ENCODE assay signal across 25 mouse cellular contexts in genomic region chr11:21729961-21730360, GRCm38 (mm10).
DNase-seq lines count a peak whose midpoint lies in the region; ATAC-seq and TF ChIP-seq lines count a peak whose summit lies in the region.
"Had no signal": no experiment of that assay in that cellular context is flagged by ENCODE, and none has a peak within 500 bp of the region (broad histone marks: within the 10 kb centered on the region; RNA-seq: fewer than 3 reads in every experiment).

No protein-coding gene starts in this region.

- no peak overlapping the region for H3K9ac ChIP-seq in kidney, embryonic 14.5 days (ENCODE audit: low read depth, low read length)
- no peak overlapping the region for H3K9ac ChIP-seq in lung, postnatal 0 days (replicated peaks; ENCODE audit: low read depth)
- H3K9ac ChIP-seq: heart, embryonic 15.5 days; lung, embryonic 15.5 days; midbrain, embryonic 15.5 days had no signal

- no peaks in the 10 kb centered on the region for H3K9me3 ChIP-seq in kidney, embryonic 14.5 days (ENCODE audit: control insufficient read depth, low read length)
- no peaks in the 10 kb centered on the region for H3K9me3 ChIP-seq in lung, postnatal 0 days (ENCODE audit: low read length)
- H3K9me3 ChIP-seq: G1E; heart, embryonic 15.5 days; hindbrain, embryonic 10.5 days; limb, embryonic 10.5 days; lung, embryonic 15.5 days; midbrain, embryonic 15.5 days had no signal

- TF ChIP-seq EP300 in lung, postnatal 0 days (IDR thresholded peaks at IDR 0.05): no peak

- ATAC-seq in kidney, embryonic 14.5 days (ENCODE audit: low FRiP score, low TSS enrichment): no peak
- peak; percentile 21; the same call in 1 of the 2 replicates for ATAC-seq in lung, postnatal 0 days
- ATAC-seq: CD4-positive, CD25-positive, alpha-beta regulatory T cell, adult 4 months; forebrain, embryonic 14.5 days; hindbrain, postnatal 0 days; intestine, postnatal 0 days; midbrain, embryonic 15.5 days had no signal

- no peaks in the 10 kb centered on the region for H3K36me3 ChIP-seq in kidney, embryonic 14.5 days (ENCODE audit: control insufficient read depth, insufficient read depth, low read length)
- no peaks in the 10 kb centered on the region for H3K36me3 ChIP-seq in lung, postnatal 0 days (ENCODE audit: insufficient read depth, low read length)
- H3K36me3 ChIP-seq: G1E; heart, embryonic 15.5 days; hindbrain, embryonic 10.5 days; limb, embryonic 10.5 days; lung, embryonic 15.5 days; midbrain, embryonic 15.5 days had no signal

- peak; percentile 9 to 67 for DNase-seq in adrenal gland, adult (ENCODE audit: inconsistent age in 2 of 2, low spot score in 1 of 2)
- DNase-seq in adrenal gland, adult 18-20 months (ENCODE audit: low spot score in 2 of 2): no peak
- DNase-seq in kidney, postnatal 10 days: peak; percentile 18
- DNase-seq in adrenal gland, postnatal 36 days: peak; percentile 6 to 13
- no peak for DNase-seq in lung, postnatal 0 days (ENCODE audit: low spot score)
- DNase-seq in left cerebral cortex, adult 2 months (ENCODE audit: extremely low spot score in 1 of 2, low spot score in 2 of 2): no peak
- no peak for DNase-seq in left cerebral cortex, adult 18-20 months (ENCODE audit: low spot score in 2 of 2)
- DNase-seq: cerebellum, adult 9-10 months; gastrocnemius, postnatal 25 days; right cerebral cortex, postnatal 4 days had no signal

- H3K4me3 ChIP-seq in kidney, embryonic 14.5 days (ENCODE audit: low read length): no peak overlapping the region
- no peak overlapping the region for H3K4me3 ChIP-seq in lung, postnatal 0 days (ENCODE audit: low read depth, low read length)
- H3K4me3 ChIP-seq in left cerebral cortex, adult 2 months: no peak overlapping the region
- H3K4me3 ChIP-seq: erythroblast, embryonic 14.5 days; heart, embryonic 15.5 days; hindbrain, embryonic 10.5 days; limb, embryonic 10.5 days; lung, embryonic 15.5 days; midbrain, embryonic 15.5 days; myocyte had no signal

- no peak overlapping the region for H3K4me2 ChIP-seq in kidney, embryonic 14.5 days (replicated peaks; ENCODE audit: low read depth, low read length)
- H3K4me2 ChIP-seq in lung, postnatal 0 days (replicated peaks; ENCODE audit: low read depth, low read length): no peak overlapping the region
- H3K4me2 ChIP-seq: heart, embryonic 15.5 days; liver, embryonic 11.5 days; lung, embryonic 15.5 days; midbrain, embryonic 15.5 days had no signal

- H3K27ac ChIP-seq in kidney, embryonic 14.5 days (ENCODE audit: low read depth, low read length): no peak overlapping the region
- H3K27ac ChIP-seq in lung, postnatal 0 days (ENCODE audit: low read length): no peak overlapping the region
- H3K27ac ChIP-seq in left cerebral cortex, adult 2 months: no peak overlapping the region
- H3K27ac ChIP-seq: heart, embryonic 15.5 days; hindbrain, embryonic 10.5 days; hindbrain, postnatal 0 days; limb, embryonic 10.5 days; lung, embryonic 15.5 days; midbrain, embryonic 15.5 days; stomach, postnatal 0 days had no signal

- WGBS in kidney, embryonic 14.5 days: 89% methylated on average over 6 of the region's 6 CpGs
- 55% methylated on average over 6 of the region's 6 CpGs for WGBS in lung, postnatal 0 days

- intact Hi-C loops in left cerebral cortex, adult 2 months (cut with DNase I): no loop called here

- no peak for TF ChIP-seq CTCF in lung, postnatal 0 days (IDR thresholded peaks at IDR 0.05)
- TF ChIP-seq CTCF in left cerebral cortex, adult 2 months (IDR thresholded peaks at IDR 0.05): no peak

- H3K27me3 ChIP-seq in kidney, embryonic 14.5 days (ENCODE audit: control insufficient read depth, insufficient read depth, low read length): no peaks in the 10 kb centered on the region
- H3K27me3 ChIP-seq in lung, postnatal 0 days (replicated peaks; ENCODE audit: insufficient read depth, low read length): no peaks in the 10 kb centered on the region
- H3K27me3 ChIP-seq: heart, embryonic 15.5 days; lung, embryonic 15.5 days; midbrain, embryonic 15.5 days had no signal

- H3K4me1 ChIP-seq in kidney, embryonic 14.5 days (ENCODE audit: control insufficient read depth, insufficient read depth, low read length): no peaks in the 10 kb centered on the region
- H3K4me1 ChIP-seq in lung, postnatal 0 days (ENCODE audit: insufficient read depth, low read depth, low read length): no peaks in the 10 kb centered on the region
- H3K4me1 ChIP-seq: hindbrain, embryonic 10.5 days; limb, embryonic 10.5 days; lung, embryonic 15.5 days; midbrain, embryonic 15.5 days had no signal

Comparison
In these comparisons a context has a peak if more than half of its experiments do, and no peak if none do; other contexts are left out.
1. DNase-seq: peak in adrenal gland, adult (2 of 2), kidney, postnatal 10 days (single experiment) and adrenal gland, postnatal 36 days (2 of 2); none in adrenal gland, adult 18-20 months (0 of 2), lung, postnatal 0 days (single experiment), left cerebral cortex, adult 2 months (0 of 2) and left cerebral cortex, adult 18-20 months (0 of 2).